Mouse (Mus musculus) CH12.LX (cell line): ENCODE results near the gene AW549877. TPM values are rescaled to one million over a fixed set of nuclear protein-coding genes. Genes with fewer than 3 reads are reported as not detected.
A peak's percentile ranks its signal among the peaks of the same experiment; 100 is the strongest.

Source experiments
- DNase-seq: peaks from one replicate; pipeline ENCODE4 v3.0.0-alpha.2; 2013; ENCODE audit errors: extremely low read depth
- H3K27ac ChIP-seq: 2 replicates; pipeline ENCODE4 v1.5.1; 2012; ENCODE audit warnings: low read depth, mild to moderate bottlenecking, control low read depth, moderate library complexity; ENCODE audit not compliant: insufficient read depth
- H3K27me3 ChIP-seq: replicated peaks from 2 replicates; pipeline ENCODE3; 2012; ENCODE audit warnings: inconsistent platforms
- H3K36me3 ChIP-seq, 2 experiments: replicated peaks in 1 of 2; 2 replicates each; pipeline versions ENCODE3 to v1.6.1; 2012; ENCODE audit warnings: inconsistent platforms in 1 of 2, low read length in 1 of 2, mild to moderate bottlenecking in 1 of 2, mixed read lengths in 1 of 2, moderate library complexity in 1 of 2; ENCODE audit not compliant: control insufficient read depth in 1 of 2, insufficient read depth in 1 of 2
- H3K4me1 ChIP-seq, 2 experiments: 2 replicates each; pipeline ENCODE4 v1.6.1; 2012; ENCODE audit warnings: inconsistent platforms in 1 of 2, moderate library complexity in 1 of 2; ENCODE audit not compliant: insufficient read depth in 2 of 2, control insufficient read depth in 1 of 2
- H3K4me2 ChIP-seq: 2 replicates; pipeline ENCODE4 v1.6.1; 2012; ENCODE audit warnings: low read depth, mild to moderate bottlenecking, control low read depth; ENCODE audit not compliant: poor library complexity, insufficient read depth, severe bottlenecking
- H3K4me3 ChIP-seq, 3 experiments: fragments of 150-350 bp in 1 of 3; sonication (generic) in 1 of 3; replicated peaks in 1 of 3; 2 replicates each; pipeline versions ENCODE3 to v1.5.1; 2011 to 2012; ENCODE audit warnings: low read depth in 2 of 3, low read length in 2 of 3, mild to moderate bottlenecking in 2 of 3, moderate library complexity in 2 of 3, control low read depth in 1 of 3, improper control_type of control experiment in 1 of 3, inconsistent platforms in 1 of 3, mixed read lengths in 1 of 3; ENCODE audit not compliant: poor library complexity in 1 of 3
- H3K79me2 ChIP-seq: replicated peaks from 2 replicates; pipeline ENCODE4 v1.6.1; 2012; ENCODE audit warnings: mild to moderate bottlenecking, moderate library complexity; ENCODE audit not compliant: control insufficient read depth, poor library complexity, insufficient read depth, severe bottlenecking; ENCODE audit errors: extremely low read depth
- H3K9ac ChIP-seq: 2 replicates; pipeline ENCODE4 v1.6.1; 2012; ENCODE audit warnings: low read depth, mild to moderate bottlenecking, control low read depth, moderate library complexity; ENCODE audit not compliant: insufficient read depth
- H3K9me3 ChIP-seq: replicated peaks from 2 replicates; pipeline ENCODE3; 2012; ENCODE audit warnings: low read length, inconsistent platforms, mixed read lengths
- CHD1 ChIP-seq: IDR thresholded peaks from 2 replicates; pipeline ENCODE4 v1.6.1; 2012; ENCODE audit warnings: low read depth, low read length, improper control_type of control experiment, inconsistent platforms
- CTCF ChIP-seq, 2 experiments: IDR thresholded peaks in 1 of 2; conservative IDR thresholded peaks in 1 of 2; 2 replicates each; pipeline ENCODE4 v1.5.1; 2011 to 2012; ENCODE audit warnings: low read depth in 2 of 2, low read length in 2 of 2, improper control_type of control experiment in 1 of 2, inconsistent platforms in 1 of 2, mild to moderate bottlenecking in 1 of 2, moderate library complexity in 1 of 2
- ELF1 ChIP-seq: IDR thresholded peaks from 2 replicates; pipeline ENCODE4 v1.6.1; 2014; ENCODE audit warnings: low read depth, mild to moderate bottlenecking, inconsistent platforms, low read length, improper control_type of control experiment
- EP300 ChIP-seq: IDR thresholded peaks from 2 replicates; pipeline ENCODE4 v1.6.1; 2011; ENCODE audit warnings: low read length, improper control_type of control experiment
- ETS1 ChIP-seq: conservative IDR thresholded peaks from 2 replicates; pipeline ENCODE4 v1.6.1; 2012; ENCODE audit warnings: low read depth, mild to moderate bottlenecking, inconsistent platforms, low read length, improper control_type of control experiment, moderate library complexity
- GABPA ChIP-seq: IDR thresholded peaks from 2 replicates; pipeline ENCODE4 v1.6.1; 2012; ENCODE audit warnings: low read depth, low read length, improper control_type of control experiment, inconsistent platforms; ENCODE audit not compliant: insufficient replicate concordance
- HCFC1 ChIP-seq: IDR thresholded peaks from 2 replicates; pipeline ENCODE4 v1.6.1; 2012; ENCODE audit warnings: low read depth, mild to moderate bottlenecking, inconsistent platforms, low read length, improper control_type of control experiment
- IRF4 ChIP-seq: IDR thresholded peaks from 2 replicates; pipeline ENCODE4 v1.6.1; 2014; ENCODE audit warnings: low read depth, mild to moderate bottlenecking, inconsistent platforms, low read length, improper control_type of control experiment
- JUN ChIP-seq: IDR thresholded peaks from 2 replicates; pipeline ENCODE4 v1.6.1; 2011; ENCODE audit warnings: low read depth, mild to moderate bottlenecking, low read length, improper control_type of control experiment, moderate library complexity; ENCODE audit not compliant: insufficient read depth
- JUND ChIP-seq: conservative IDR thresholded peaks from 2 replicates; pipeline ENCODE4 v1.6.1; 2011; ENCODE audit warnings: low read depth, low read length, improper control_type of control experiment
- KAT2A ChIP-seq: IDR thresholded peaks from 2 replicates; pipeline ENCODE4 v1.6.1; 2012; ENCODE audit warnings: low read length, improper control_type of control experiment, inconsistent platforms; ENCODE audit not compliant: insufficient replicate concordance
- MAFK ChIP-seq: IDR thresholded peaks from 2 replicates; pipeline ENCODE4 v1.6.1; 2011; ENCODE audit warnings: low read length, improper control_type of control experiment; ENCODE audit not compliant: insufficient replicate concordance
- MYC ChIP-seq: IDR thresholded peaks from 2 replicates; pipeline ENCODE4 v1.6.1; 2011; ENCODE audit warnings: low read depth, mild to moderate bottlenecking, improper control_type of control experiment, low read length
- NELFE ChIP-seq: IDR thresholded peaks from 2 replicates; pipeline ENCODE4 v1.6.1; 2011; ENCODE audit warnings: low read depth, low read length, improper control_type of control experiment
- NRF1 ChIP-seq: IDR thresholded peaks from 2 replicates; pipeline ENCODE4 v1.6.1; 2014; ENCODE audit warnings: low read depth, mild to moderate bottlenecking, inconsistent platforms, low read length, improper control_type of control experiment, moderate library complexity
- PAX5 ChIP-seq: IDR thresholded peaks from 2 replicates; pipeline ENCODE4 v1.6.1; 2012; ENCODE audit warnings: low read length, inconsistent platforms, mixed read lengths
- RAD21 ChIP-seq: IDR thresholded peaks from 2 replicates; pipeline ENCODE4 v1.6.1; 2011; ENCODE audit warnings: low read depth, mild to moderate bottlenecking, low read length, improper control_type of control experiment, moderate library complexity
- RCOR1 ChIP-seq: conservative IDR thresholded peaks from 2 replicates; pipeline ENCODE4 v1.6.1; 2012; ENCODE audit warnings: low read depth, mild to moderate bottlenecking, inconsistent platforms, low read length, improper control_type of control experiment
- SIN3A ChIP-seq: IDR thresholded peaks from 2 replicates; pipeline ENCODE4 v1.6.1; 2012; ENCODE audit warnings: low read length, improper control_type of control experiment, inconsistent platforms
- SMC3 ChIP-seq: IDR thresholded peaks from 2 replicates; pipeline ENCODE4 v1.6.1; 2011; ENCODE audit warnings: low read depth, low read length, improper control_type of control experiment
- TBP ChIP-seq: conservative IDR thresholded peaks from 2 replicates; pipeline ENCODE4 v1.6.1; 2011; ENCODE audit warnings: low read depth, low read length, improper control_type of control experiment
- USF2 ChIP-seq: conservative IDR thresholded peaks from 2 replicates; pipeline ENCODE4 v1.6.1; 2011; ENCODE audit warnings: low read depth, low read length, improper control_type of control experiment
- ZC3H11A ChIP-seq: IDR thresholded peaks from 2 replicates; pipeline ENCODE4 v1.6.1; 2012; ENCODE audit warnings: low read depth, mild to moderate bottlenecking, inconsistent platforms, low read length, improper control_type of control experiment
- ZKSCAN1 ChIP-seq: IDR thresholded peaks from 2 replicates; pipeline ENCODE4 v1.6.1; 2012; ENCODE audit warnings: low read depth, inconsistent platforms, low read length, improper control_type of control experiment, borderline replicate concordance
- ZMIZ1 ChIP-seq: IDR thresholded peaks from 2 replicates; pipeline ENCODE4 v1.6.1; 2012; ENCODE audit warnings: low read depth, mild to moderate bottlenecking, inconsistent platforms, low read length, improper control_type of control experiment
- dilution Hi-C: fragments of 300-500 bp; cut with MboI; formaldehyde crosslinking; loops from 2 replicates; pipeline ENCODE4 v1.14.3; 2020; ENCODE audit warnings: low sequenced_read_pairs; ENCODE audit not compliant: extremely low pct_unique_long_range_greater_than_20kb, extremely low pct_ligation_motif_present
- in situ Hi-C: fragments of 300-500 bp; cut with MboI; formaldehyde crosslinking; loops from 3 replicates; pipeline ENCODE4 v1.14.3; 2019; ENCODE audit warnings: low sequenced_read_pairs, low pct_ligation_motif_present, low pct_unique_long_range_greater_than_20kb, mixed read lengths
- polyA plus RNA-seq: library from polyadenylated mRNA; unstranded; fragments of >175 nt; gene quantifications from 2 replicates; pipeline ENCODE4 v1.2.1, GENCODE M21; 2012; ENCODE audit warnings: low read depth; ENCODE audit not compliant: insufficient read length
- total RNA-seq, 2 experiments: library from RNA; depleted of rRNA; stranded (reverse); fragments of 300-350 nt in 1 of 2; fragments of >200 nt in 1 of 2; gene quantifications; 2 replicates each; pipeline ENCODE4 v1.2.3; 2012 to 2014

The AW549877 gene
- total and polyA plus RNA-seq, 3 experiments, result 6.0 to 13.2 (median 11.6) TPM

GRCm38 (mm10) chr15:3995448-3996266 lies at the start of gene AW549877 (continued):
- TF ChIP-seq IRF4, result peak; percentile 10; the same call in 1 of the 2 replicates
- TF ChIP-seq, all 38 proteins: peak for 27

DNA sequence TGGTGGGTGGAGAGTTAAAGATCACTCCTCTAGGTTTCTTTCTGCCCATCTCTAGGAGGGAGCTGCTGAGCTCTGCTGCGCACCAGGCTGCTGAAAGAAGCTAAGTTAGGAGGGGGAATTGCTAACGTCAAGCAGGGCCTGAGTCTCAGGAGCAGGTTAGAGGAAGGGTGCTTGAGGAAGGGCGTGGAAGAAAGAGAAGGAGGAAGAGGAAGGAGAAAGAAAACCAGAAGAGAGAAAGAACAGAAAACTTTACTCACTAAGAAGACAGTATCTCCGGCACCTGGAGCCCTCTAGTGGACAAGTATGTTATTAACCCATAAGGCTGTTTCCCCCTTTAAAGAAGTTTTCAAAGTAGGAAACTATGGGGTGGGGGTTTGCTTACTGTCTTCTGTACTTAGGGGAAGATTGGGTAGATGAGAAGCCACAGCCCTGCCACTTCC lies 47.5 kb upstream of the AW549877 start:
- Histone ChIP-seq H3K4me2 (peak overlapping the region; percentile 52), H3K36me3 (peaks cover 9 to 55% of the 10 kb centered on the region in 2 experiments), H3K4me3 (no peak overlapping the region), H3K9me3 (no peaks in the 10 kb centered on the region), H3K9ac (peak overlapping the region; percentile 25; the same call in 1 of the 2 replicates), H3K27ac (no peak overlapping the region), H3K4me1 (peaks cover 3 to 22% of the 10 kb centered on the region in 2 experiments; a peak in 3 of 4 replicates), H3K27me3 (no peaks in the 10 kb centered on the region), H3K79me2 (no peaks in the 10 kb centered on the region)
- dilution Hi-C loops (no loop called here), in situ Hi-C loops (loop anchor here (5.0 to 25.0 kb wide), 2 partner anchors 86 to 1069 kb away; partner anchors contain the start of genes Card6 and Rpl37)
- TF ChIP-seq RCOR1 (no peak), USF2 (no peak), ELF1 (no peak), RAD21 (peak; percentile 68), ZC3H11A (no peak; the same call in 1 of the 2 replicates), JUN (no peak), SMC3 (peak; percentile 80), CTCF (conservative IDR thresholded peaks at IDR 0.05 in 1 of 2, IDR thresholded peaks at IDR 0.05 in 1 of 2; ENCODE audit: low read depth in 2 of 2, low read length in 2 of 2) (peak; percentile 54 to 78)
- peak; percentile 65 for DNase-seq

DNA sequence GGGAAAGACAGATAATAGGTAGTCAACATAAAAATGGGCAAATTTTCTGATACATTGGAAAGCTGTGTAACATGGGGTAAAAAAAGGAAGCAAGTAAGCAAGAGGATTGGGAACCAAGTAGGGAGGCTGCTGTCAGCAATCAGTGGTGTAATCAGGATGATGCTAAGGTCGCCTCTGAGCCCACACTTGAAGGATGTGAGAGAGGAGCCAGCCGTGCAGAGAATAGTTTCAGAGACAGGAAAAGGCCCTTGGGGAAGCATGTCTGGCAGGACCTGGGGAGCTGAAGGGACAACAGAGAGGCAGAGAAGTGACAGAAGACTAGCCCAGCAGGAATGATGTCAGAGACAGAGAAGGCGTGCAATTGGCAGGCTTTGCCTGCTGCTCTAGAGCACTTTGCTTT lies 46.9 kb upstream of the AW549877 start:
- TF ChIP-seq EP300 (no peak), TBP (no peak), KAT2A (no peak), MAFK (no peak), ZKSCAN1 (no peak), CHD1 (no peak), ETS1 (no peak), SMC3 (no peak), PAX5 (no peak), NELFE (no peak), ZMIZ1 (no peak), USF2 (no peak), RAD21 (no peak), HCFC1 (no peak), JUND (no peak), MYC (no peak), ELF1 (no peak), NRF1 (no peak), SIN3A (no peak), GABPA (no peak)
- Histone ChIP-seq H3K4me3 (no peak overlapping the region), H3K79me2 (no peaks in the 10 kb centered on the region), H3K9me3 (no peaks in the 10 kb centered on the region), H3K27me3 (no peaks in the 10 kb centered on the region), H3K27ac (no peak overlapping the region), H3K4me2 (no peak overlapping the region), H3K36me3 (peaks cover 7 to 56% of the 10 kb centered on the region in 2 experiments), H3K4me1 (peaks cover 3 to 22% of the 10 kb centered on the region in 2 experiments; a peak in 3 of 4 replicates), H3K9ac (no peak overlapping the region)
- no peak for DNase-seq
- in situ Hi-C loops, result loop anchor here (5.0 to 25.0 kb wide), 2 partner anchors 85 to 1070 kb away; partner anchors contain the start of genes Card6 and Rpl37
- dilution Hi-C loops, result no loop called here
